Mouse (Mus musculus) inflammation-experienced regulatory T-cells, adult 16 weeks (primary cell): ENCODE measurements around the gene Padi4. TPM values are rescaled to one million over a fixed set of nuclear protein-coding genes. Genes with fewer than 3 reads are reported as not detected.

Experiments used
- polyA plus RNA-seq: library from polyadenylated mRNA; unstranded; fragments of 100-300 nt; shearing (Covaris generic); gene quantifications from one replicate; pipeline ENCODE4 v1.2.1, GENCODE M21; 2017

Padi4 gene
- 2.1 TPM for polyA plus RNA-seq

GRCm38 (mm10) chr4:140774025-140774800 is at the start of gene Padi4:
TSS of gene Padi4 (minus strand) at chr4:140774236.

DNA sequence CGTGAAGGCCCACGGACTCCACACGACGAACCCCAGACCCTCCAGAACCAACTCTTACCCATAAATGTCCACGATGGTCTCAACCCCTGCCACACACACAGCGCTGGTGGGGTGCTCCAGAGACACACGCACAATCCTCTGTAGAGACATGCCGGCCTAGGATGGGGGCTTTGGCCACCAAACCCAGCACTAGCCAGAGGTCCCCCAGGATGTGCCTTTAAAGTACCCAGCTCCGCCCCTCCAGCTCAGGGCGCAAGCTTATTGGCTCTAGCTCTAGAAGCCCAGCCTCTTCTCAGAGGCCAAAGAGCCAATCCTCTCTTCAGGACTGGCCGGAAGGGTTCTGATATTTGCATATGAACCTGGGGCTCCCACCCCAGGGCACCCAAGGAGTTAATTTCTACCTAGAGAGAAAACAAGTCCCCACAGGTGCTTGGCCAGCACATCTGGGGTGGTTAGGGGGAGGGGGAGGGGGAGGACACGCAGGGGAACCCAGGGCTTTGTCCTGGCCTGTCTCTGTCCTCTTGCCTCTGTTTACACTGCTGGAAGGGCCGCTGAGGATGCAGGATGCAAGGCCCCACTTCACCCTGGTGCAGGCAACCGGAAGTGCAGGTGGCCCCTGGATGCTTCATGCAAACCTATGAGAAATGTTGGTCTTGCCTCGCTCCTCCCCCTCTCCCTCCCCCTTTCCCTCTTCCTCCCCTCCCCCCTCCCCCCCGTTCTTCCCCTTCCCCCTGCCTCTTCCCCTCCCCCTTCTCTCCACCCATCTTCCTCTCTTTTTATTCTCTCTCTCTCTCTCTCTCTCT is 36.6 kb upstream of the Padi4 start, which contains the start of gene Padi3:
Gene Padi3, minus strand, starts transcription at position 191 of the 803 bp plus-strand sequence.

DNA sequence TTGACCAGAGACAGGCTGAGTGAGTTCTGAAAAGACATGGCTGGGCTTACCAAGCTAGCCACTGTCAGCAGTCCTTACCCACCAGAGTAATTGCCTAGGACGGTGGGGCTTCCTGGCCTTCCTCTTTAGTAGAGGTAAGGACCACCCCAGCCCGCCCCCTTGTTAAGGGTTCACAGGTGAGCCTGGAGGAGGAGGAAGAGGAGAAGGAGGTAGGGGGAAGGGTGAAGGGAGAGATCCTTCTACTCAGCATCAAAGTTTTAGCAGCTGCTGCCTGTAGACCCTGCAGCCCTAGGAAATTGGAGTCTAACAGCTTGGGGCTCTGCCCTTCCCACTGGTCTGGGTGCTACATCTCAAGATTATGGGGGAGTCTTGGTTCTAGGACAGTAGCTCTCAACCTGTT is 31.5 kb downstream of the Padi4 start, which contains the start of gene Padi6:
Gene Padi6, minus strand, starts transcription at position 101 of the 400 bp plus-strand sequence.

GRCm38 (mm10) chr4:140700269-140701018 is 73.6 kb downstream of the Padi4 start, which contains the start of gene Rcc2:
TSS of gene Rcc2 (plus strand) at chr4:140700541.

Other genes with a start within 250 kb of the Padi4 start
- gene Arhgef10l, start 108.2 kb downstream of the Padi4 start, polyA plus RNA-seq = 0.24 TPM
- gene Rcc2, start 73.7 kb downstream of the Padi4 start, polyA plus RNA-seq = 8.1 TPM
- gene Padi6, start 31.6 kb downstream of the Padi4 start, polyA plus RNA-seq = not detected
- gene Padi3, start 36.4 kb upstream of the Padi4 start, polyA plus RNA-seq = not detected
- 0.28 TPM for gene Padi1, start 71.5 kb upstream of the Padi4 start, polyA plus RNA-seq
- gene Padi2, start 132.1 kb upstream of the Padi4 start, polyA plus RNA-seq = 18.4 TPM
- gene Sdhb, start 187.0 kb upstream of the Padi4 start, polyA plus RNA-seq = 302 TPM
- 12.8 TPM for gene Atp13a2, start 212.6 kb upstream of the Padi4 start, polyA plus RNA-seq
- not detected for gene Mfap2, start 236.2 kb upstream of the Padi4 start, polyA plus RNA-seq